23 mouse cellular contexts compared by ENCODE assay signal in genomic region chr8:106924057-106924456, GRCm38 (mm10). TPM values are rescaled to one million over a fixed set of nuclear protein-coding genes. Genes with fewer than 3 reads are reported as not detected.
DNase-seq lines count a peak whose midpoint lies in the region; ATAC-seq and TF ChIP-seq lines count a peak whose summit lies in the region.
"Had no signal": no experiment of that assay in that cellular context is flagged by ENCODE, and none has a peak within 500 bp of the region (broad histone marks: within the 10 kb centered on the region; RNA-seq: fewer than 3 reads in every experiment).

No protein-coding gene starts in this region.

- H3K4me2 ChIP-seq in embryonic facial prominence, embryonic 13.5 days: no peak overlapping the region
- no peak overlapping the region for H3K4me2 ChIP-seq in kidney, embryonic 15.5 days
- H3K4me2 ChIP-seq in kidney, embryonic 14.5 days (replicated peaks; ENCODE audit: low read depth, low read length): no peak overlapping the region
- H3K4me2 ChIP-seq: heart, embryonic 11.5 days; hindbrain, embryonic 14.5 days; neural tube, embryonic 12.5 days had no signal

- DNase-seq in embryonic facial prominence, embryonic 10.5 days (ENCODE audit: low spot score): no peak
- DNase-seq in adrenal gland, postnatal 25 days: no peak
- no peak for DNase-seq in adrenal gland, postnatal 10 days
- DNase-seq: cerebellum, adult 8-10 months; heart, postnatal 4 days; kidney, postnatal 4 days; left cerebral cortex, postnatal 4 days; lung, postnatal 36 days; midbrain, embryonic 14.5 days; right cerebral cortex, postnatal 14 days; spleen, adult 18-20 months; thymus, postnatal 25 days had no signal

- TF ChIP-seq POLR2A in ES-Bruce4 (IDR thresholded peaks at IDR 0.05; ENCODE audit: insufficient read depth, low read length): no peak
- TF ChIP-seq POLR2A in embryonic fibroblast, embryonic 13.5 days (IDR thresholded peaks at IDR 0.05; ENCODE audit: low read depth, low read length): no peak

- H3K27ac ChIP-seq in embryonic facial prominence, embryonic 13.5 days: peak overlapping the region; percentile 45; the same call in 1 of the 2 replicates
- no peak overlapping the region for H3K27ac ChIP-seq in embryonic facial prominence, embryonic 10.5 days (replicated peaks)
- H3K27ac ChIP-seq in kidney, embryonic 15.5 days: 0 out of 2 replicates have a peak overlapping the region, but pooled peaks have one; percentile 13
- no peak overlapping the region for H3K27ac ChIP-seq in kidney, embryonic 14.5 days (ENCODE audit: low read depth, low read length)
- H3K27ac ChIP-seq in ES-Bruce4 (ENCODE audit: insufficient read depth, low read length): peak overlapping the region; percentile 75; the same call in 1 of the 2 replicates
- peak overlapping the region; percentile 70 for H3K27ac ChIP-seq in embryonic fibroblast, embryonic 13.5 days (ENCODE audit: insufficient read depth, low read length)
- H3K27ac ChIP-seq: hindbrain, embryonic 14.5 days; neural tube, embryonic 12.5 days had no signal

- TF ChIP-seq CTCF in ES-Bruce4 (IDR thresholded peaks at IDR 0.05; ENCODE audit: low read depth, low read length): no peak
- TF ChIP-seq CTCF in embryonic fibroblast, embryonic 13.5 days (IDR thresholded peaks at IDR 0.05; ENCODE audit: borderline replicate concordance, insufficient read depth, low read length): no peak

- peaks cover 42% of the 10 kb centered on the region for H3K36me3 ChIP-seq in embryonic facial prominence, embryonic 13.5 days
- peaks cover 58% of the 10 kb centered on the region for H3K36me3 ChIP-seq in embryonic facial prominence, embryonic 10.5 days (replicated peaks)
- H3K36me3 ChIP-seq in kidney, embryonic 15.5 days: peaks cover 43% of the 10 kb centered on the region
- H3K36me3 ChIP-seq in kidney, embryonic 14.5 days (ENCODE audit: control insufficient read depth, insufficient read depth, low read length): peaks cover 36% of the 10 kb centered on the region
- H3K36me3 ChIP-seq in ES-Bruce4 (ENCODE audit: control insufficient read depth, insufficient read depth, low read length, poor library complexity, severe bottlenecking): peaks cover 42% of the 10 kb centered on the region

- no peaks in the 10 kb centered on the region for H3K9me3 ChIP-seq in embryonic facial prominence, embryonic 13.5 days
- no peaks in the 10 kb centered on the region for H3K9me3 ChIP-seq in embryonic facial prominence, embryonic 10.5 days
- H3K9me3 ChIP-seq in kidney, embryonic 15.5 days (replicated peaks): no peaks in the 10 kb centered on the region
- no peaks in the 10 kb centered on the region for H3K9me3 ChIP-seq in kidney, embryonic 14.5 days (ENCODE audit: control insufficient read depth, low read length)
- H3K9me3 ChIP-seq in ES-Bruce4 (replicated peaks; ENCODE audit: control insufficient read depth, insufficient read depth, low read length, poor library complexity, severe bottlenecking): no peaks in the 10 kb centered on the region
- H3K9me3 ChIP-seq: neural tube, embryonic 12.5 days had no signal

- no peak overlapping the region for H3K4me3 ChIP-seq in embryonic facial prominence, embryonic 13.5 days
- H3K4me3 ChIP-seq in embryonic facial prominence, embryonic 10.5 days: no peak overlapping the region
- H3K4me3 ChIP-seq in kidney, embryonic 15.5 days (replicated peaks): no peak overlapping the region
- no peak overlapping the region for H3K4me3 ChIP-seq in kidney, embryonic 14.5 days (ENCODE audit: low read length)
- H3K4me3 ChIP-seq in ES-Bruce4 (ENCODE audit: low read depth, low read length): no peak overlapping the region
- H3K4me3 ChIP-seq in embryonic fibroblast, embryonic 13.5 days (ENCODE audit: insufficient read depth, low read length): no peak overlapping the region
- H3K4me3 ChIP-seq: erythroblast, embryonic 14.5 days; neural tube, embryonic 12.5 days had no signal

- H3K27me3 ChIP-seq in embryonic facial prominence, embryonic 13.5 days: no peaks in the 10 kb centered on the region
- no peaks in the 10 kb centered on the region for H3K27me3 ChIP-seq in embryonic facial prominence, embryonic 10.5 days (replicated peaks; ENCODE audit: low read depth, poor library complexity, severe bottlenecking)
- no peaks in the 10 kb centered on the region for H3K27me3 ChIP-seq in kidney, embryonic 15.5 days
- no peaks in the 10 kb centered on the region for H3K27me3 ChIP-seq in kidney, embryonic 14.5 days (ENCODE audit: control insufficient read depth, insufficient read depth, low read length)
- H3K27me3 ChIP-seq in ES-Bruce4 (ENCODE audit: control insufficient read depth, insufficient read depth, low read length, poor library complexity, severe bottlenecking): no peaks in the 10 kb centered on the region
- H3K27me3 ChIP-seq: neural tube, embryonic 12.5 days had no signal

- no peak for ATAC-seq in embryonic facial prominence, embryonic 13.5 days (ENCODE audit: insufficient number of reproducible peaks, insufficient read depth, low FRiP score, low TSS enrichment, low read depth)
- ATAC-seq in kidney, embryonic 15.5 days (replicated peaks; ENCODE audit: low FRiP score): no peak
- no peak for ATAC-seq in kidney, embryonic 14.5 days (ENCODE audit: low FRiP score, low TSS enrichment)
- ATAC-seq: forebrain, embryonic 14.5 days had no signal

- TF ChIP-seq EP300 in ES-Bruce4 (IDR thresholded peaks at IDR 0.05; ENCODE audit: insufficient read depth, low read depth, low read length): no peak

- H3K9ac ChIP-seq in embryonic facial prominence, embryonic 13.5 days: no peak overlapping the region
- H3K9ac ChIP-seq in kidney, embryonic 15.5 days: no peak overlapping the region
- no peak overlapping the region for H3K9ac ChIP-seq in kidney, embryonic 14.5 days (ENCODE audit: low read depth, low read length)
- H3K9ac ChIP-seq in ES-Bruce4 (ENCODE audit: low read depth, poor library complexity, severe bottlenecking): no peak overlapping the region
- H3K9ac ChIP-seq: hindbrain, embryonic 14.5 days; neural tube, embryonic 12.5 days had no signal

- peaks cover 9% of the 10 kb centered on the region for H3K4me1 ChIP-seq in embryonic facial prominence, embryonic 13.5 days
- peaks cover 2% of the 10 kb centered on the region for H3K4me1 ChIP-seq in embryonic facial prominence, embryonic 10.5 days
- peaks cover under 1% of the 10 kb centered on the region; the same call in 1 of the 2 replicates for H3K4me1 ChIP-seq in kidney, embryonic 15.5 days
- no peaks in the 10 kb centered on the region for H3K4me1 ChIP-seq in kidney, embryonic 14.5 days (ENCODE audit: control insufficient read depth, insufficient read depth, low read length)
- peaks cover 3% of the 10 kb centered on the region for H3K4me1 ChIP-seq in ES-Bruce4 (ENCODE audit: control insufficient read depth, insufficient read depth, low read length)
- H3K4me1 ChIP-seq in embryonic fibroblast, embryonic 13.5 days (ENCODE audit: control insufficient read depth, insufficient read depth, low read length): peaks cover 3% of the 10 kb centered on the region; the same call in 1 of the 2 replicates
- H3K4me1 ChIP-seq: neural tube, embryonic 12.5 days had no signal

- WGBS in embryonic facial prominence, embryonic 13.5 days: 86% methylated on average over 4 of the region's 4 CpGs
- 88% methylated on average over 4 of the region's 4 CpGs for WGBS in embryonic facial prominence, embryonic 10.5 days
- 89% methylated on average over 4 of the region's 4 CpGs for WGBS in kidney, embryonic 15.5 days
- 89% methylated on average over 4 of the region's 4 CpGs for WGBS in kidney, embryonic 14.5 days

RNA-seq across cellular contexts. Expression of gene Sntb2, which starts 11.5 kb away (rescaled TPM):
- 17.6 and 20.1 TPM in 2 replicates for polyA plus RNA-seq in embryonic facial prominence, embryonic 13.5 days (2015; fragmentation: Nextera tagmentation; extraction: Ambion mirVana)
- polyA plus RNA-seq in embryonic facial prominence, embryonic 10.5 days (2016; fragmentation: Nextera tagmentation; extraction: Ambion mirVana): 11.6 and 12.3 TPM in 2 replicates
- 15.6 and 16.4 TPM in 2 replicates for polyA plus RNA-seq in kidney, embryonic 15.5 days (2015; fragmentation: Nextera tagmentation; extraction: Ambion mirVana)
- 18.7 and 19.4 TPM in 2 replicates for polyA plus RNA-seq in kidney, embryonic 14.5 days (2014; fragmentation: Nextera tagmentation; extraction: Ambion mirVana)
- 21.9 and 26.5 TPM in 2 replicates for polyA plus RNA-seq in ES-Bruce4 (2011; ENCODE audit: insufficient read depth, insufficient read length, low read depth, missing spikeins)
- 18.9 and 23.3 TPM in 2 replicates for polyA plus RNA-seq in embryonic fibroblast, embryonic 13.5 days (2011; ENCODE audit: insufficient read length, low read depth, missing spikeins)
- 31.4 and 52.7 TPM in 2 replicates for total RNA-seq in adrenal gland, postnatal 25 days (2021)
- 10 to 100 TPM; 23.5 to 30.0 TPM for total RNA-seq in adrenal gland, postnatal 10 days (2021)

RNA-seq across cellular contexts. Expression of gene Utp4, which starts 30.6 kb away (rescaled TPM):
- 74.4 and 76.9 TPM in 2 replicates for polyA plus RNA-seq in embryonic facial prominence, embryonic 13.5 days (2015; fragmentation: Nextera tagmentation; extraction: Ambion mirVana)
- 100 and 103 TPM in 2 replicates for polyA plus RNA-seq in embryonic facial prominence, embryonic 10.5 days (2016; fragmentation: Nextera tagmentation; extraction: Ambion mirVana)
- polyA plus RNA-seq in kidney, embryonic 15.5 days (2015; fragmentation: Nextera tagmentation; extraction: Ambion mirVana): 85.8 and 86.4 TPM in 2 replicates
- 72.7 and 92.6 TPM in 2 replicates for polyA plus RNA-seq in kidney, embryonic 14.5 days (2014; fragmentation: Nextera tagmentation; extraction: Ambion mirVana)
- polyA plus RNA-seq in ES-Bruce4 (2011; ENCODE audit: insufficient read depth, insufficient read length, low read depth, missing spikeins): 109 and 113 TPM in 2 replicates
- polyA plus RNA-seq in embryonic fibroblast, embryonic 13.5 days (2011; ENCODE audit: insufficient read length, low read depth, missing spikeins): 46.9 and 57.5 TPM in 2 replicates
- total RNA-seq in adrenal gland, postnatal 25 days (2021): 39.6 and 47.2 TPM in 2 replicates
- 10 to 100 TPM; 36.2 to 40.8 TPM for total RNA-seq in adrenal gland, postnatal 10 days (2021)

RNA-seq across cellular contexts. Expression of gene Has3, which starts 54.0 kb away (rescaled TPM):
- 0.66 and 0.76 TPM in 2 replicates for polyA plus RNA-seq in embryonic facial prominence, embryonic 13.5 days (2015; fragmentation: Nextera tagmentation; extraction: Ambion mirVana)
- polyA plus RNA-seq in embryonic facial prominence, embryonic 10.5 days (2016; fragmentation: Nextera tagmentation; extraction: Ambion mirVana): 0.05 and 0.17 TPM in 2 replicates
- 1.2 and 1.5 TPM in 2 replicates for polyA plus RNA-seq in kidney, embryonic 15.5 days (2015; fragmentation: Nextera tagmentation; extraction: Ambion mirVana)
- polyA plus RNA-seq in kidney, embryonic 14.5 days (2014; fragmentation: Nextera tagmentation; extraction: Ambion mirVana): 1.2 and 1.3 TPM in 2 replicates
- 0.18 and 0.46 TPM in 2 replicates for polyA plus RNA-seq in ES-Bruce4 (2011; ENCODE audit: insufficient read depth, insufficient read length, low read depth, missing spikeins)
- polyA plus RNA-seq in embryonic fibroblast, embryonic 13.5 days (2011; ENCODE audit: insufficient read length, low read depth, missing spikeins): 0.16 and 0.47 TPM in 2 replicates
- 0.33 and 0.55 TPM in 2 replicates for total RNA-seq in adrenal gland, postnatal 25 days (2021)
- total RNA-seq in adrenal gland, postnatal 10 days (2021): 1 to 10 TPM in 1 of 2 experiments, under 1 TPM in 1; 0.96 to 2.2 TPM
- total RNA-seq: liver, adult 2 months had no signal
- polyA plus RNA-seq: erythroblast, embryonic 14.5 days had no signal

Comparison
In these comparisons a context has a peak if more than half of its experiments do, and no peak if none do; other contexts are left out.
1. H3K27ac ChIP-seq: peak in embryonic facial prominence, embryonic 13.5 days (single experiment), kidney, embryonic 15.5 days (single experiment), ES-Bruce4 (single experiment) and embryonic fibroblast, embryonic 13.5 days (single experiment); none in embryonic facial prominence, embryonic 10.5 days (single experiment) and kidney, embryonic 14.5 days (single experiment).